Mouse (Mus musculus) heart, embryonic 10.5 days (tissue): ENCODE data around the gene Rgl3. TPM values are rescaled to one million over a fixed set of nuclear protein-coding genes. Genes with fewer than 3 reads are reported as not detected.

Experiments
- DNase-seq: peaks from one replicate; pipeline ENCODE4 v3.0.0-alpha.2; 2017; ENCODE audit warnings: low spot score
- H3K27ac ChIP-seq: fragments of 300-500 bp; sonication (generic); 2 replicates; pipeline ENCODE4 v1.5.1; 2016; ENCODE audit warnings: mild to moderate bottlenecking
- H3K27me3 ChIP-seq: fragments of 300-500 bp; sonication (generic); 2 replicates; pipeline ENCODE4 v1.6.1; 2016; ENCODE audit warnings: mild to moderate bottlenecking; ENCODE audit not compliant: poor library complexity, insufficient read depth, severe bottlenecking
- H3K36me3 ChIP-seq: fragments of 300-500 bp; sonication (generic); 2 replicates; pipeline ENCODE4 v1.6.1; 2016; ENCODE audit warnings: mild to moderate bottlenecking, moderate library complexity
- H3K4me1 ChIP-seq: fragments of 300-500 bp; sonication (generic); 2 replicates; pipeline ENCODE4 v1.6.1; 2016; ENCODE audit warnings: mild to moderate bottlenecking
- H3K4me3 ChIP-seq: fragments of 300-500 bp; sonication (generic); 2 replicates; pipeline ENCODE4 v1.5.1; 2016; ENCODE audit warnings: mild to moderate bottlenecking, moderate library complexity
- H3K9me3 ChIP-seq: fragments of 300-500 bp; sonication (generic); 2 replicates; pipeline ENCODE4 v1.6.1; 2016; ENCODE audit warnings: mild to moderate bottlenecking, moderate library complexity
- WGBS: fragments of 180-500 bp; shearing (Covaris S2); methylation state at CpG from one replicate; pipeline ENCODE4 v1.1.7; 2016; 5-methylcytosine and 5-hydroxymethylcytosine counted together
- polyA plus RNA-seq: library from polyadenylated mRNA; unstranded; fragments of >200 nt; fragmentation: Nextera tagmentation; extraction: Ambion mirVana; gene quantifications from 2 replicates; pipeline ENCODE4 v1.2.1, GENCODE M21; 2016

Rgl3 gene
- polyA plus RNA-seq, 1 experiment from 2014 or later: 2.3 TPM

GRCm38 (mm10) chr9:21976626-21977175 lies 12.5 kb downstream of the Rgl3 start:
- no peak for DNase-seq
- 83% methylated on average over 10 of the region's 10 CpGs for WGBS
- Histone ChIP-seq H3K36me3 (0 out of 2 replicates have a peak, but pooled peaks cover 2% of the 10 kb centered on the region), H3K4me1 (no peaks in the 10 kb centered on the region), H3K27ac (no peak overlapping the region), H3K4me3 (no peak overlapping the region), H3K9me3 (no peaks in the 10 kb centered on the region), H3K27me3 (peaks cover 49% of the 10 kb centered on the region)

DNA sequence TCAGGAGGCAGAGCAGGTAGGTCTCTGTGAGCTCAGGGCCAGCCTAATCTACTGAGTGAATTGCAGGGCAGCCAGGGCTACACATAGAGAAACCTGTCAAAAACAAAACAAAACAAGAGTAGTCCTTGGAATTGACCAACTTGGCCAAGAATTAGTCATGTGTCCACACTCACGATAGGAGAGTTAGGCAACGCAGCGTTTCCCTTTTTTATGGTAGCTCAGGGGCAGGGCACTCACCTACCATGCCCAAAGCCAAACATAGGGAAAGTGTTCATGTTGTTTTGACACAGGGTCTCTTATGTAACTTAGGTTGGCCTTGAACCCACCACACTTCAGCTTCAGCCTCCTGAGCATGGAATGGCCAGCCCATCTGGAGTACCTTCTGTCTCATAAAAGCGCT lies 19.9 kb downstream of the Rgl3 start:
- 88% methylated on average over 4 of the region's 4 CpGs for WGBS
- Histone ChIP-seq H3K4me3 (no peak overlapping the region), H3K9me3 (no peaks in the 10 kb centered on the region), H3K27ac (no peak overlapping the region), H3K4me1 (no peaks in the 10 kb centered on the region), H3K27me3 (peaks cover 6% of the 10 kb centered on the region), H3K36me3 (no peaks in the 10 kb centered on the region)
- no peak for DNase-seq

GRCm38 (mm10) chr9:21968883-21969282 lies 20.4 kb downstream of the Rgl3 start:
- Histone ChIP-seq H3K4me3 (no peak overlapping the region), H3K4me1 (peaks cover 3% of the 10 kb centered on the region; the same call in 1 of the 2 replicates), H3K27ac (no peak overlapping the region), H3K36me3 (no peaks in the 10 kb centered on the region), H3K27me3 (peaks cover 6% of the 10 kb centered on the region), H3K9me3 (no peaks in the 10 kb centered on the region)
- WGBS: 61% methylated on average over 6 of the region's 6 CpGs
- no peak for DNase-seq

DNA sequence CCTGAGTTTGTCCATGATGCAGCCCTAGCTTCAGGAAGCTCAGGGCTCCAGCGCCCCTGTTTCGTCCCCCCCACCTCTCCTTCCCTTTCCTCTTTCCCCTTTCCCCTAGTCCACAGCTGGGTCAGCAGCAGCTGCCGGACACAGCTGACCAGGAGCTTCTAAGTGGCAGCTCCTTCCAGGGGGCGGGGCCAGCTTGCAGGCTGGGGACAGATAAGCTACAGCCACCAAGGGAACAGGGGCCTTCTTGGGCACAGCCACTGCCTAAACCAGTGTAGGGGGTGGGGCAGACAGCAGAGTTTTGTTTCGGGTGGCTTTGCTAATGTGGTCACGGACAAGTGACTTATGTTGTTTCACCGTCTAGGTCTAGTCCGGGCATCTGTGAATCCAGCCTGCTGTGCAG lies 25.8 kb downstream of the Rgl3 start, which contains the start of gene Epor:
Gene Epor, minus strand, starts transcription at position 90 of the 400 bp plus-strand sequence.
- peaks cover 46% of the 10 kb centered on the region for H3K27me3 ChIP-seq
- peak within 1 kb of the TSS; percentile 58 for H3K4me3 ChIP-seq
- no peaks in the 10 kb centered on the region for H3K9me3 ChIP-seq
- H3K27ac ChIP-seq: peak within 1 kb of the TSS; percentile 82
- DNase-seq: peak; percentile 96
- peaks cover 13% of the 10 kb centered on the region for H3K36me3 ChIP-seq
- WGBS: 8% methylated on average over 8 of the region's 8 CpGs
- peaks cover 41% of the 10 kb centered on the region for H3K4me1 ChIP-seq

DNA sequence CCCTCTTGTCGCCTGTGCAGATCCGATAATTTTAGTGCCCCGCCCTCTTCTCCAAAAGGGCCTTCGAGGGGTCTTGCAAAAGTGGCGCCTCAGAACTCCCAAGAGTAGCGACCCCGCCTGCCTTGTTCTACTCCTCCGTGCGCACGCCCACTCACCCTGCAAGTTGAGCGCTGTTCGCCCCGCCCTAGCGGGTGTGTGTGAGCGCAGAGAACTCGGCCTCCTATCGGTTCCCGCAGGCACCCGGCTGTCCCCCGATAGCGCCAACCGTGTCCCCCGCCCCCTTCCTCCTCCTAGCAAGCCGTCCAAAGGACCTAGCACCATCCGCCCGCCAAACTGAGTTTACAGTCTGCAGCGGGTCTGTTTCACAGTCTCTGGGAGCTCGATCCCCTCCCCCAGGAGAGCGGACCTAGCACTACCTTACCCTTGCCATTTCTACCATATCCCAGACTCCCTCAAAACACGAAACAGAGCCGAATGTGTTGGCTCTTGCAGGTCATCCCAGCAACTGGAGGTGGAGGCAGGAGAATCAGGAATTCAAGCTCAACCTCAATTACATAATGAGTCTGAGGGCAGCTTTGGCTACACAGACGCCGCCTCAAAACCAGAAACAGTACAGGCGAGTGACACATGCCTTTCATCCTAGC lies 26.7 kb downstream of the Rgl3 start:
- Histone ChIP-seq H3K27ac (peak overlapping the region; percentile 82), H3K4me3 (peak overlapping the region; percentile 58), H3K36me3 (peaks cover 20% of the 10 kb centered on the region), H3K4me1 (peaks cover 42% of the 10 kb centered on the region), H3K27me3 (peaks cover 46% of the 10 kb centered on the region), H3K9me3 (no peaks in the 10 kb centered on the region)
- 3% methylated on average over 34 of the region's 34 CpGs for whole genome bisulfite sequencing
- peak; percentile 98 for DNase-seq

DNA sequence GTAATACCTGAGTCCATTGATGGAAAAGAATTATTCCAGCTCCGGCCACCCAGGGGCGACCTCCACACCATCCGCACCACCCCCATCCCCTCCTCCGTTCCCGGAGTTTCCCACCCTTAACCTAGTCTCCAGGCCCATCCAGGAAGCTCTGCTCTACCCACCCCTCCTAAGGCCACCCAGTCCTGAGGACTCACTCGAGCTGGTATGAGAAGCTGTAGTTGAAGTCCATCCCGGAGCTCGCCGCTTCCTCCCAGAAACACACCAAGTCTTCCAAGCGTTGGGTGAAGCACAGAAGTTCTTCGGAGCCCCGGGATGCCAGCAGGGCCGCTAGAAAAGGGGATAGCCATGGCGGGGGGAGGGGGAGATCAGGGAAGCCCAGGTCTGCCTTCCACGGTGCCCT lies 27.2 kb downstream of the Rgl3 start:
- H3K36me3 ChIP-seq: peaks cover 24% of the 10 kb centered on the region
- no peaks in the 10 kb centered on the region for H3K9me3 ChIP-seq
- WGBS: under 1% methylated on average over 15 of the region's 15 CpGs
- peaks cover 46% of the 10 kb centered on the region for H3K27me3 ChIP-seq
- H3K4me1 ChIP-seq: peaks cover 42% of the 10 kb centered on the region
- peak overlapping the region; percentile 82 for H3K27ac ChIP-seq
- DNase-seq: no peak
- peak overlapping the region; percentile 58 for H3K4me3 ChIP-seq

DNA sequence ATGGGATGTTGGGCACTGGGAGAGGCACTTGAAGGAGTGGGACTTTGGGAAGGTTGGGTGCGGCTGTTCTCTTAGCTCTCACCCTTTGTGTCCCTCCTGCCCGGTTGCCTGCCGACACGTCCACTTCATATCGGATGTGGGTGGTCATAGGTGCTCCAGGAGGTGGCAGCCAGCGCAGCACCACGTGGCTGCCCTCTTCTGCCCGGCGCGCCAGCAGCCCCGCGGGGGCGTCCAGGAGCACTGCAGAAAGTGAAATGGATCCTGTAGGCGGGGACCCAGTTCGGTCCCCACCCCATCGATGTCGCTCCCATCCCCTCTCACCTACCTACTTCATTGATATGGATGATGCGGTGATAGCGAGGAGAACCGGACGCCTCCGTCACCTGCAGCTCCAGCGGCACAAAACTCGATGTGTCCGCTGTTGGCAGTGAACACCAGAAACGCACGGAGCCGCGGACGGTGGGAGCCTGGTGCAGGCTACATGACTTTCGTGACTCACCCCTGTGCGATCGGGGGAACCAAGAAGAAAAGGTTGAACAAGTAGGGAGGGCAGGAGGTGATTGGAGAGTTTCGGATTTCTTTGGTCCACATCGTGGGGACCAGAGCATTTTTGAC lies 27.8 kb downstream of the Rgl3 start:
- Histone ChIP-seq H3K36me3 (peaks cover 24% of the 10 kb centered on the region), H3K9me3 (no peaks in the 10 kb centered on the region), H3K4me3 (peak overlapping the region; percentile 58), H3K4me1 (peaks cover 46% of the 10 kb centered on the region), H3K27me3 (peaks cover 46% of the 10 kb centered on the region), H3K27ac (peak overlapping the region; percentile 82; the same call in 1 of the 2 replicates)
- WGBS: 1% methylated on average over 35 of the region's 35 CpGs
- no peak for DNase-seq

GRCm38 (mm10) chr9:21960558-21961208 lies 28.6 kb downstream of the Rgl3 start:
- Histone ChIP-seq H3K4me1 (peaks cover 49% of the 10 kb centered on the region), H3K27me3 (peaks cover 46% of the 10 kb centered on the region), H3K27ac (peak overlapping the region; percentile 82; the same call in 1 of the 2 replicates), H3K9me3 (no peaks in the 10 kb centered on the region), H3K36me3 (peaks cover 24% of the 10 kb centered on the region), H3K4me3 (peak overlapping the region; percentile 58)
- no peak for DNase-seq
- WGBS: 13% methylated on average over 26 of the region's 26 CpGs

- peaks cover 49% of the 10 kb centered on the region for H3K4me1 ChIP-seq
- peaks cover 24% of the 10 kb centered on the region for H3K36me3 ChIP-seq
- DNase-seq: no peak
- H3K27me3 ChIP-seq: peaks cover 46% of the 10 kb centered on the region
- WGBS: 48% methylated on average over 9 of the region's 9 CpGs
- H3K9me3 ChIP-seq: no peaks in the 10 kb centered on the region
- H3K4me3 ChIP-seq: peak overlapping the region; percentile 58
- peak overlapping the region; percentile 82; the same call in 1 of the 2 replicates for H3K27ac ChIP-seq
Observed at GRCm38 (mm10) chr9:21960135-21960534, 29.1 kb downstream of the Rgl3 start.

GRCm38 (mm10) chr9:21959244-21959643 lies 30.0 kb downstream of the Rgl3 start:
- Histone ChIP-seq H3K36me3 (peaks cover 24% of the 10 kb centered on the region), H3K27ac (no peak overlapping the region), H3K4me3 (no peak overlapping the region), H3K27me3 (peaks cover 46% of the 10 kb centered on the region), H3K9me3 (no peaks in the 10 kb centered on the region), H3K4me1 (peaks cover 49% of the 10 kb centered on the region)
- 80% methylated on average over 7 of the region's 7 CpGs for WGBS
- DNase-seq: no peak

- H3K4me1 ChIP-seq: peaks cover 41% of the 10 kb centered on the region
Observed at GRCm38 (mm10) chr9:21958372-21958771, 30.9 kb downstream of the Rgl3 start.

GRCm38 (mm10) chr9:21955570-21956281 lies 33.5 kb downstream of the Rgl3 start, which contains the start of gene Swsap1:
TSS of gene Swsap1 (plus strand) at chr9:21955755.
- H3K27ac ChIP-seq: peak within 1 kb of the TSS; percentile 94
- H3K36me3 ChIP-seq: peaks cover 24% of the 10 kb centered on the region
- H3K27me3 ChIP-seq: peaks cover 20% of the 10 kb centered on the region
- H3K4me3 ChIP-seq: peak within 1 kb of the TSS; percentile 73
- peak; percentile 99 for DNase-seq
- WGBS: under 1% methylated on average over 54 of the region's 54 CpGs
- peaks cover 14% of the 10 kb centered on the region for H3K4me1 ChIP-seq
- no peaks in the 10 kb centered on the region for H3K9me3 ChIP-seq

More at GRCm38 (mm10) chr9:21958372-21958771, 30.9 kb downstream of the Rgl3 start:
- H3K27me3 ChIP-seq: peaks cover 44% of the 10 kb centered on the region
- DNase-seq: no peak
- 72% methylated on average over 5 of the region's 5 CpGs for WGBS
- peak overlapping the region; percentile 24; the same call in 1 of the 2 replicates for H3K4me3 ChIP-seq
- no peaks in the 10 kb centered on the region for H3K9me3 ChIP-seq
- H3K36me3 ChIP-seq: peaks cover 24% of the 10 kb centered on the region
- no peak overlapping the region for H3K27ac ChIP-seq
